Mouse (Mus musculus) kidney, adult 2 months (tissue): ENCODE measurements around the gene Ank. TPM values are rescaled to one million over a fixed set of nuclear protein-coding genes. Genes with fewer than 3 reads are reported as not detected.
A peak's percentile ranks its signal among the peaks of the same experiment; 100 is the strongest.

Experiments used
- DNase-seq: peaks from one replicate; pipeline ENCODE4 v3.0.0; 2021
- H3K27ac ChIP-seq: fragments of 200-500 bp; 2 replicates; pipeline ENCODE4 v1.5.1; 2012; ENCODE audit warnings: low read depth, low read length, control low read depth, inconsistent platforms; ENCODE audit not compliant: insufficient read depth
- H3K27me3 ChIP-seq: fragments of 200-500 bp; replicated peaks from 2 replicates; pipeline ENCODE4 v1.6.1; 2012; ENCODE audit warnings: mild to moderate bottlenecking, moderate library complexity, low read length, inconsistent platforms; ENCODE audit not compliant: control insufficient read depth, insufficient read depth
- H3K36me3 ChIP-seq: fragments of 200-500 bp; 2 replicates; pipeline ENCODE4 v1.6.1; 2012; ENCODE audit warnings: mild to moderate bottlenecking, moderate library complexity, low read length, inconsistent platforms; ENCODE audit not compliant: control insufficient read depth, insufficient read depth
- H3K4me1 ChIP-seq: fragments of 200-500 bp; 2 replicates; pipeline ENCODE4 v1.6.1; 2011; ENCODE audit warnings: low read length; ENCODE audit not compliant: control insufficient read depth, insufficient read depth
- H3K4me3 ChIP-seq: fragments of 200-500 bp; 2 replicates; pipeline ENCODE4 v1.5.1; 2011; ENCODE audit warnings: mild to moderate bottlenecking, low read depth, low read length, control low read depth; ENCODE audit not compliant: insufficient read depth
- CTCF ChIP-seq: fragments of 200-500 bp; conservative IDR thresholded peaks from 2 replicates; pipeline ENCODE4 v1.5.1; 2011; ENCODE audit warnings: low read depth, mild to moderate bottlenecking, control low read depth, low read length, moderate library complexity, mixed read lengths; ENCODE audit not compliant: insufficient read depth, insufficient read length
- POLR2A ChIP-seq: fragments of 200-500 bp; IDR thresholded peaks from one replicate; pipeline ENCODE4 v1.6.1; 2011; ENCODE audit warnings: low read depth, low read length, control low read depth
- WGBS: fragments of 180-500 bp; shearing (Covaris S2); methylation state at CpG from one replicate; pipeline ENCODE4 v1.1.7; 2018; 5-methylcytosine and 5-hydroxymethylcytosine counted together
- polyA plus RNA-seq: library from polyadenylated mRNA; depleted of rRNA; stranded (reverse); fragments of >200 nt; gene quantifications from 2 replicates; pipeline ENCODE4 v1.2.3, GENCODE M21; 2012

Ank gene
- polyA plus RNA-seq, 1 experiment, result 18.6 TPM

DNA sequence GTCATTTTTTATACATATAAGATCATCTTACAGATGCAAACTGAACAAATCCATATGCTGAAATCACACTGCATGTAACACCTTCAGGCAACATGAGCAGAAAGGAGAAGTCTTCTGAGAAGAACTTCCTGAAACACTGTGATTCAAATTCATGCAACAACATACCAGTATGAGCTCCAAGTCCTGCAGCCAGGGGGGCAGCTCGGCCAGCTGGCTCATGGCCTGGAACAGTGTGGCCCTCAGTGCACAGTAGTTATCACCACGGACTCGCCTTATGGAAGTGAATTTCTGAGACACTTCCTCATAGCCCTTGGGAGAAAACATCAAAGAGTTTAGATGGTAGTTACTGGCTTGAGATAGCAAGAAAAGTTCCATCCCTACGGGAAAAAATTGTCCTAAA, 149.7 kb downstream of the Ank start:
- no peaks in the 10 kb centered on the region for H3K27me3 ChIP-seq
- no peak overlapping the region for H3K4me3 ChIP-seq
- 39% methylated on average over 4 of the region's 4 CpGs for WGBS
- H3K4me1 ChIP-seq, result peaks cover 16% of the 10 kb centered on the region
- DNase-seq, result peak; percentile 26
- TF ChIP-seq CTCF (0 out of 2 replicates have a peak, but pooled peaks have one; percentile 7), POLR2A (no peak)
- no peak overlapping the region for H3K27ac ChIP-seq
- H3K36me3 ChIP-seq, result peaks cover 3% of the 10 kb centered on the region; the same call in 1 of the 2 replicates

DNA sequence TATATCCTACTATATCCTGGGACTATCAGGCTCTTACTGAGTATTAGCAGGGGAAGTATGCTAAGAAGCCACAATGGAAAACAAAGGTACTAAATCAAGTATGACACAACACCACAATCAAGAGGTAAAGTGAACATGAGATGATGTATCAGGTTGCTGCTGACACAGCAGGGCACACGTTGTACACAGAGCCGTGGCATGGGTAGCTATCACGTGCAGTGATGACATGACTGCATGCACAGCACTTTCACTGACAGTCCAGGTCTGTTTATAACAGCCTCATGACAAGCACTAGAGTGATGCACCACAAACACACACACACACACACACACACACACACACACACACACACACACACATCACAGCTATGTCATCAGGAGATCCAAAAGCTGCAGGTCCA, 150.8 kb downstream of the Ank start:
- H3K4me1 ChIP-seq, result peaks cover 18% of the 10 kb centered on the region
- DNase-seq, result no peak
- no peak overlapping the region for H3K27ac ChIP-seq
- H3K4me3 ChIP-seq, result no peak overlapping the region
- H3K36me3 ChIP-seq, result peaks cover 3% of the 10 kb centered on the region; the same call in 1 of the 2 replicates
- 59% methylated on average over 3 of the region's 3 CpGs for WGBS
- TF ChIP-seq POLR2A (no peak), CTCF (no peak)
- H3K27me3 ChIP-seq, result no peaks in the 10 kb centered on the region

DNA sequence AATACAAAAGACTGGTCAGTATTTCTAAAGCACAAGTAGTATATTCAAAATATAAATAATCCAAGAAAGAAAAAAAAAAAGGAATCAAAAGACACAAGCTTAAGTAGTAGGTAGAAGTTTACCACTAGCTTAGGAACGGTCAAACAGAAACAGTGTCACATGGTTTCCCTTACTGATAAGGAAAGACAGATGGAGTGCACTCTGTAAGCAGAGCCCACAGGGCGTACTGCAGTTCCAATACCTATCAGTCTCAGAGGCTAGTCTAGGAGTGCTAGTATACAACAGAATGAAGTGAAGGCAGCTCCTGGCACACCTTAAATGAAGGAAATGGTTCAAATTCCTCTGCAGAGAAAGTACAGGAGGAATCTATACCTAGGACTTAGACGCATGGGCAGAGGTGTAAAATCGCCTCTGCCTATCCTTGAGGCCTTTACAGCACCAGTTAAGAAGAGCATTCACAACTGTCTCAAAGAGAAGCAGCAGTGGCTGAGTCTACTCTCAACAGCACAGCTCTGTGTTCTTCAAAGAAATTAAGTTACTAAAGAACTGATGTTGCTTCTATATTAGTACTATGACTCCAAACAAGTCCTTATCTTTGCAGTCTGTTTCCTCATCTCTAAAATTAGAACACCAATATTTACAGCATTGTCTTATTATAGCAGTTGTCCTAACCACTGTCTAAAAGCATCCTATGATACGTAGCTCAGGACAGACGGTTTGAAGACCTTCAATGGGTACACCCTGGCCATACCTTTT, 152.5 kb downstream of the Ank start:
- WGBS, result 73% methylated on average over 6 of the region's 6 CpGs
- Histone ChIP-seq H3K36me3 (peaks cover 3% of the 10 kb centered on the region; the same call in 1 of the 2 replicates), H3K4me1 (peaks cover 9% of the 10 kb centered on the region), H3K4me3 (no peak overlapping the region), H3K27ac (no peak overlapping the region), H3K27me3 (no peaks in the 10 kb centered on the region)
- TF ChIP-seq CTCF (no peak), POLR2A (no peak)
- no peak for DNase-seq

DNA sequence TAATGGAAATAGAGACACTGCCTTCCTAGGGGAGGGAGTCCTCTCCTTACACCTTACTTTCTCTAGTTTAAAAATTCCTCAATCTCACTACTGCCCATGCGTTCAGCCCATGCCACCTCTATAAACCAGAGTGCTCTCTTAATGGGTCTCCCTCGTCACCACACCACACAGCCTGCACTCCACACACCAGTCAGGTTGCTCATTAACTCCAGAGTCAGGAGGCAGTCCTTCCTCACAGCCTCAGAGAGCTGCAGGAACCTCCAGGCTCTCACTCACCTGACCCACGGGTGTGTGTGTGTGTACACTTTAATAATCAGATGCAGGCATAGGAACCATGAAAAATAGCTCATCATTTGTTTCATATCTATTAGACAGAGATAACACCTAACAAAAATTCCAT, 153.2 kb downstream of the Ank start:
- 36% methylated on average over 3 of the region's 3 CpGs for WGBS
- Histone ChIP-seq H3K36me3 (peaks cover 3% of the 10 kb centered on the region; the same call in 1 of the 2 replicates), H3K4me3 (no peak overlapping the region), H3K4me1 (peaks cover 9% of the 10 kb centered on the region), H3K27me3 (no peaks in the 10 kb centered on the region), H3K27ac (no peak overlapping the region)
- DNase-seq, result peak; percentile 85
- TF ChIP-seq CTCF (no peak), POLR2A (no peak)

DNA sequence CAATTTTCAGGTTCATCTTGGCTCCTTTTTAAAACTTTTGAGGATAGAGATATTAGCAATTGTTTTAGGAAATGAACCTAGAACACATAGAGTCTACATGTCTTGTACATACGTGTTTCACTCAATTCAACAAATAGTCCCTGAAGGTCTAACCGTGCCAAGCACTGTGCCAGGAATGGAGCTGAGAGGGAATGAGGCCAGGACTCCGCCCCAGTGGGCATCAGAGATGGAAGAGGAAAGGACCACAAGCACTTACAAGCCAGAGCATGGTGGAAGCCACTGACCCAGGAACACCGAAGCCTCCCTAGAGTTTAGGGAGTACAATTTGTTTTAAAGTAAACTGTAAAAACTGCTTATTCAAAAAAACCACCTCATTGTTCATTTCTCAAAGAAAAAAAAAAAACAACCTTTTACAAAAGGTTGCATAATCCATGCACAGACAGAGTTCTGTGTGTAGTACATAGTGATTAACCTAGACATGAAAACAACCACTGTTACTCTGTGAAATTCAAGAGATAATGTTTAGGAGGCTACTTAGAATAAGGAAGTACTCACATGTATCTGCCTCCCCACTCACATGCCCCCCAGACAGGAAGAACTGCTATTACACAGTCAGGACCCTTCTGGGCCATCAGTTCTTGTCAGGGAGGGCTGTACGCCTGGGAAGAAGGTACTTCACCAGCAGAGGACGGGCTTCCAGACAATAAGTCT, 154.2 kb downstream of the Ank start:
- Histone ChIP-seq H3K4me1 (peaks cover 12% of the 10 kb centered on the region), H3K4me3 (no peak overlapping the region), H3K36me3 (peaks cover under 1% of the 10 kb centered on the region; the same call in 1 of the 2 replicates), H3K27me3 (no peaks in the 10 kb centered on the region), H3K27ac (no peak overlapping the region)
- DNase-seq, result peak; percentile 44
- 0 out of 2 replicates have a peak, but pooled peaks have one; percentile 7 for TF ChIP-seq CTCF
- TF ChIP-seq POLR2A, result no peak
- WGBS, result 63% methylated on average over 6 of the region's 6 CpGs

DNA sequence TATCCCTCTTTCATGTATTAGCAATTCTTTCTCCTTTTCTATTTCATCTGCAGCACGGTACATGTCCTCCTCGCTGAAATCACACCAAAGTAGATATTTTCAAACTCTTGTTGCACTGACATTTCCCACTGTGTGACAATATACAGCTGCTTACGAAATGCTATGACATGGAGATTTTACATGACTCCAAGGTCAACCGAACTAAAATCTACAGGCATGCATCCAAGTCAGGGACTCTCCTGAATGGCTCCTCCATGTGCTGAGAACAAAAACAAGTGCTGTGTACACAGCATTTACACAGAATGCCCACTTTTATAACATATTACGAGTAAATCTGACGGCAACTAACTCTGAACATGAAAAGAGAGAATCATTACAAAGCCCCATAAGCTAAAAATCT, 156.8 kb downstream of the Ank start:
- peaks cover 29% of the 10 kb centered on the region for H3K4me1 ChIP-seq
- no peak overlapping the region for H3K27ac ChIP-seq
- TF ChIP-seq POLR2A (no peak), CTCF (no peak)
- H3K27me3 ChIP-seq, result no peaks in the 10 kb centered on the region
- no peaks in the 10 kb centered on the region; the same call in 1 of the 2 replicates for H3K36me3 ChIP-seq
- WGBS, result 81% methylated on average over 6 of the region's 6 CpGs
- DNase-seq, result no peak
- H3K4me3 ChIP-seq, result no peak overlapping the region
